Mouse (Mus musculus) cerebellum, postnatal 10 days (tissue): Measurements from ENCODE around the gene S1pr1.
A peak's percentile ranks its signal among the peaks of the same experiment; 100 is the strongest.

Source experiments
- DNase-seq, 2 experiments: peaks; one replicate each; pipeline ENCODE4 v3.0.0; 2021; ENCODE audit warnings: mixed read lengths in 2 of 2

Gene S1pr1

GRCm38 (mm10) chr3:115673663-115674157 is 41.2 kb downstream of the S1pr1 start:
- DNase-seq, result no peak

- DNase-seq, result no peak
Measured at GRCm38 (mm10) chr3:115672965-115673662, 41.8 kb downstream of the S1pr1 start.

- DNase-seq, result no peak
Measured at GRCm38 (mm10) chr3:115669230-115669629, 45.6 kb downstream of the S1pr1 start.

GRCm38 (mm10) chr3:115667182-115667581 is 47.7 kb downstream of the S1pr1 start:
- no peak for DNase-seq

- DNase-seq, result no peak
Measured at GRCm38 (mm10) chr3:115666547-115666946, 48.3 kb downstream of the S1pr1 start.

GRCm38 (mm10) chr3:115664497-115664896 is 50.4 kb downstream of the S1pr1 start:
- peak in 1 of 2 experiments; percentile 5 for DNase-seq

GRCm38 (mm10) chr3:115660701-115661460 is 54.0 kb downstream of the S1pr1 start:
- peak; percentile 74 to 79 for DNase-seq
